Mouse (Mus musculus) spleen, adult 2 months (tissue): ENCODE measurements around the gene Tmem189. TPM values are rescaled to one million over a fixed set of nuclear protein-coding genes. Genes with fewer than 3 reads are reported as not detected.

Source experiments
- DNase-seq, 2 experiments: peaks; one replicate each; pipeline versions ENCODE4 v3.0.0 to v3.0.0-alpha.2; 2012 to 2021; ENCODE audit warnings: low spot score in 2 of 2, low read depth in 1 of 2
- H3K27ac ChIP-seq: fragments of 200-500 bp; 2 replicates; pipeline ENCODE4 v1.5.1; 2012; ENCODE audit warnings: low read length, inconsistent platforms; ENCODE audit not compliant: insufficient read depth
- H3K27me3 ChIP-seq: fragments of 200-500 bp; 2 replicates; pipeline ENCODE4 v1.6.1; 2012; ENCODE audit warnings: mild to moderate bottlenecking, moderate library complexity, low read length, inconsistent platforms; ENCODE audit not compliant: control insufficient read depth, insufficient read depth
- H3K36me3 ChIP-seq: fragments of 200-500 bp; 2 replicates; pipeline ENCODE4 v1.6.1; 2012; ENCODE audit warnings: mild to moderate bottlenecking, low read length, inconsistent platforms; ENCODE audit not compliant: control insufficient read depth, insufficient read depth
- H3K4me1 ChIP-seq: fragments of 200-500 bp; 2 replicates; pipeline ENCODE4 v1.6.1; 2011; ENCODE audit warnings: inconsistent platforms; ENCODE audit not compliant: control insufficient read depth, insufficient read depth, insufficient read length
- H3K4me3 ChIP-seq: fragments of 200-500 bp; 2 replicates; pipeline ENCODE4 v1.5.1; 2011; ENCODE audit warnings: mild to moderate bottlenecking, inconsistent platforms; ENCODE audit not compliant: insufficient read depth, insufficient read length; ENCODE audit errors: extremely low read depth
- CTCF ChIP-seq: fragments of 200-500 bp; IDR thresholded peaks from 2 replicates; pipeline ENCODE4 v1.5.1; 2011; ENCODE audit warnings: mild to moderate bottlenecking, inconsistent platforms; ENCODE audit not compliant: insufficient read depth, insufficient read length, insufficient replicate concordance; ENCODE audit errors: extremely low read depth
- POLR2A ChIP-seq: fragments of 200-500 bp; IDR thresholded peaks from 2 replicates; pipeline ENCODE4 v1.6.1; 2011; ENCODE audit warnings: low read depth, low read length, inconsistent platforms
- whole genome bisulfite sequencing: fragments of 180-500 bp; shearing (Covaris S2); methylation state at CpG from one replicate; pipeline ENCODE4 v1.1.7; 2018; 5-methylcytosine and 5-hydroxymethylcytosine counted together
- polyA plus RNA-seq: library from polyadenylated mRNA; depleted of rRNA; stranded (reverse); fragments of >200 nt; gene quantifications from 2 replicates; pipeline ENCODE4 v1.2.3, GENCODE M21; 2012

Gene Tmem189
- polyA plus RNA-seq, 1 experiment, result 90.7 TPM

DNA sequence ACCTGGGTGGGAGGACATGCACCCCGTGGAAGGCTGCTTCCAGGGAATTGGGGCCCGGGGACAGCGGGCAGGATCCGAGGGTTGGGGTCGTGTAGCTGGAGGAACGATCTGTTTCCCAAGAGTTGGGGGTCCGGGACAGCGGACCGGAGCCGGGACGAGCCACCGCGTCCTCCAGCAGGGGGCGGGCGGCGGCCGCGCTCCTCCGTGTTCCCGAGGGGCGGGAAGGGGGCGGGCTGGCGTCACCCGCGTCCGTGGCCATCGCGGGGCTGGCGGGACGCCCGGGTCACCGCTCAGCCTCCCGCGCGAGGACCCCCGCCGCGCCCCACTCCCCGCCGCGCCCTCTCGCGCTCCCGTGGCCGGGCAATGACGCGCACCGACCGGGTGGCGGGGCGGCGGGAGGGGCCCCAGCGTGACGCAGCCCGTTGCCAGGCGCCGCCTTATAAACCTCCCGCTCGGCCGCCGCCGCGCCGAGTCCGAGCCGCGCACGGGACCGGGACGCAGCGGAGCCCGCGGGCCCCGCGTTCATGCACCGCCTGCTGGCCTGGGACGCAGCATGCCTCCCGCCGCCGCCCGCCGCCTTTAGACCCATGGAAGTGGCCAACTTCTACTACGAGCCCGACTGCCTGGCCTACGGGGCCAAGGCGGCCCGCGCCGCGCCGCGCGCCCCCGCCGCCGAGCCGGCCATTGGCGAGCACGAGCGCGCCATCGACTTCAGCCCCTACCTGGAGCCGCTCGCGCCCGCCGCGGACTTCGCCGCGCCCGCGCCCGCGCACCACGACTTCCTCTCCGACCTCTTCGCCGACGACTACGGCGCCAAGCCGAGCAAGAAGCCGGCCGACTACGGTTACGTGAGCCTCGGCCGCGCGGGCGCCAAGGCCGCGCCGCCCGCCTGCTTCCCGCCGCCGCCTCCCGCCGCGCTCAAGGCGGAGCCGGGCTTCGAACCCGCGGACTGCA, 847 bp downstream of the Tmem189 start, which contains the start of gene Cebpb:
Gene Cebpb, plus strand, starts transcription at position 418 of the 954 bp plus-strand sequence.
- WGBS, result under 1% methylated on average over 94 of the region's 147 CpGs
- TF ChIP-seq POLR2A, result peak; percentile 48
- TF ChIP-seq CTCF, result peak; percentile 68; the same call in 1 of the 2 replicates
- Histone ChIP-seq H3K27me3 (no peaks in the 10 kb centered on the region; the same call in 1 of the 2 replicates), H3K27ac (peak within 1 kb of the TSS; percentile 83), H3K4me3 (peak within 1 kb of the TSS; percentile 78), H3K4me1 (peaks cover 3% of the 10 kb centered on the region; the same call in 1 of the 2 replicates), H3K36me3 (no peaks in the 10 kb centered on the region)
- peak in 1 of 2 experiments; percentile 70 for DNase-seq

DNA sequence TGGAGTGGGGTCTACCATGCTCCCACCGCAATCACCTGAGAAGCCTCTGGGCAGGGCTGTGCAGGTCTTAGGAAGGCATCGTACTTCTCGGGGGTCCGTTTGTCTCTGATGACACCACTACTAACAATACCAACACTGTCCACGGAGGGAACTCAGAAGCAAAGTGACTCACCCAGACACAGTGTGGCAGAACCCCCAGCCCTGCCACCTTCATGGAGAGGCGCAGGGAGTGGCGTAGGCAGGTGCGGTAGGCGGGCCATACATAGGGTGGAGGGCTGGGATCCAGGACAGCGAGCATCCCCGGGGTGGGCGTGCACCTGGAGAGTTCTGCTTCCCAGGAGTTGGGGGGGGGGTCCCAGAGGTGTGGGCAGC, 1.5 kb downstream of the Tmem189 start:
- Histone ChIP-seq H3K27me3 (no peaks in the 10 kb centered on the region; the same call in 1 of the 2 replicates), H3K27ac (no peak overlapping the region), H3K36me3 (no peaks in the 10 kb centered on the region), H3K4me3 (no peak overlapping the region; the same call in 1 of the 2 replicates), H3K4me1 (peaks cover 3% of the 10 kb centered on the region; the same call in 1 of the 2 replicates)
- WGBS, result 67% methylated on average over 12 of the region's 12 CpGs
- DNase-seq, result no peak
- no peak for TF ChIP-seq CTCF

DNA sequence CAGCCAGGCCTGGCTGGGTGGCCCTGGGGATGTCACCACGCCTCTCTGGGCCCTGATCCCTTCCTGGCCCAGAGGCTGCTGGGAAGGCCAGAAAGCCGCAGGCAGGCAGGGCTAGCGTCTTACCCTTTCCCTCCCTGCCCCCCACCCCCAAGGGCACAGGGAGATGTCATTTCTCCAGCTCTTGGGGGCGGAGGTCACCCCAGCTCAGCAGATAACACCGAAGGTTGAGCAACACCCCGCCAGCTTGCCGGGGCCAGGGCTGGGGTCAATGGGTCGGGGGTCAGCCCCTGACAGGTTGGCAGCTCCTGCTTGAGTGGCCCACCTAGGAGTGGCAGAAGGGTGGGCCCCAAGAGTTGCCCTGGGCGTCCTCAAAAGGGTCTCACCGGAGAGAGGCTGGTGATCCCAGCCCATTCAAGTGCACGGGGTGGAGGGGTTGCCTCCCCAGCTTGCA, 1.9 kb downstream of the Tmem189 start:
- H3K27ac ChIP-seq, result no peak overlapping the region
- WGBS, result 73% methylated on average over 11 of the region's 11 CpGs
- no peak for DNase-seq
- H3K36me3 ChIP-seq, result no peaks in the 10 kb centered on the region
- no peak overlapping the region for H3K4me3 ChIP-seq
- no peaks in the 10 kb centered on the region; the same call in 1 of the 2 replicates for H3K27me3 ChIP-seq
- peaks cover 3% of the 10 kb centered on the region; the same call in 1 of the 2 replicates for H3K4me1 ChIP-seq
- TF ChIP-seq POLR2A (no peak), CTCF (no peak)

GRCm38 (mm10) chr2:167687250-167687586, 2.4 kb downstream of the Tmem189 start:
- Histone ChIP-seq H3K27ac (no peak overlapping the region), H3K36me3 (no peaks in the 10 kb centered on the region), H3K4me3 (no peak overlapping the region), H3K4me1 (peaks cover 3% of the 10 kb centered on the region; the same call in 1 of the 2 replicates), H3K27me3 (no peaks in the 10 kb centered on the region; the same call in 1 of the 2 replicates)
- TF ChIP-seq POLR2A (no peak), CTCF (no peak)
- 92% methylated on average over 4 of the region's 4 CpGs for WGBS
- DNase-seq, result no peak

DNA sequence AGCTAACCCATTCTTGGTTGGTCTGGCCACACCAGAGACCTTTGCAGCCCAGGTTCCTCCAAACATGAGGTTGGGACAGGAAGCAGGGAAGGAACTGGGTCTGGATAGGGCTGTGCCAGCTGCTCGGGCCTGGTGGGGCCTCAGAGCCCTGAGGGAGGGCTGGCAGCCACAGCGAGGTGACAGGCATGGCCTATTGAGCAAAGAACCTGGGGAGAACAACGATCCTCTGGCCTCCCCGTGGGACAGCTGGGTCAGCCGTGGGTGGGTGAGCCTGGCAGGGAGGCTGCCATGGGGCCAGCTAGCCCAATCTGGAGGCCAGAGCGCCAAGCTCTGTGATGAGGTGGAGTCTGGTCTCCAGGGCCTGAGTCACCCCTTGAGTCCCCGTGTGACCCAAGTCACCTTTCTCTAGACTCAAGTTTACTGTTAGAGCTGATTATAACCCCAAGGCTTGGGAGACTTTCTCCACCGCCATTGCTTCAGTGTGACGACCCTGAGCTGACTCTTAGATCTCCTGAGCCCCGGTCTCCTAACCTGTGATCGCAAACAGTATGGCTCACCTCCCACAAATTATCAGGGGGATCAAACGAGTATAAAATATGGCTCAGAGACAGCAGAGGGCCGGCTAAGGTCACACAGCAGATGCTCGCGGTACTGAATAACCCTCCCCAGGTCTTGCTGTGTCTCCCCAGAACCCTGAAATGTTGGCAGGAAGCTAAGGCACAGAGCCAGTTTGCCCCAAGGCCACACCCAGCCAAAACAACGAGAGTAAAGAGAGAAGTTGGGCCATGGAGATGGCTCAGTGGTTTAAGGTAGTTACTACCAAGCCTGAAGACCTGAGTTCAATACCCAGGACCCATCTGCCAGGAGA, 3.0 kb downstream of the Tmem189 start:
- Histone ChIP-seq H3K27ac (no peak overlapping the region), H3K4me3 (no peak overlapping the region), H3K36me3 (no peaks in the 10 kb centered on the region), H3K4me1 (peaks cover 3% of the 10 kb centered on the region; the same call in 1 of the 2 replicates), H3K27me3 (no peaks in the 10 kb centered on the region; the same call in 1 of the 2 replicates)
- 53% methylated on average over 16 of the region's 16 CpGs for WGBS
- TF ChIP-seq POLR2A (no peak), CTCF (no peak)
- no peak for DNase-seq

DNA sequence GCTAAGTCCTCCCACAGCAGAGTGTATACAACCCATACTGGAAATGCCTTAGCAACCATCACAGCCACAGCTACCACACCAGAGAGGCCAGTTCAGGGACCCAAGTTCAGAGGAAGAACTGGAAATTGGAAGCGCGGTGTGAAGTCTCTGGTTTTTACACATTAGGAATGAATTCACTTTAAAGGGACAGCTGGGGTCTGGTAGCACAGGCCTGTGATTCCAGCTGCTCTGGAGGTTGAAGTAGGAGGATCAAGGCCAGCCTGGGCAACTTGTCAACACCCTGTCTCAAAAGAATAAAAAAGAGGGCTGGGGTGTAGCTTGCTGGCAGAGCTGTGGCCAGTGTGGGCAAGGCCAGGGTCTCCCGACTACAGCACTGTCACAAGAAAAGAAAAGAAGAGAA, 3.8 kb downstream of the Tmem189 start:
- TF ChIP-seq CTCF (no peak), POLR2A (no peak)
- DNase-seq, result no peak
- H3K27ac ChIP-seq, result no peak overlapping the region
- H3K36me3 ChIP-seq, result no peaks in the 10 kb centered on the region
- no peak overlapping the region for H3K4me3 ChIP-seq
- WGBS, result 89% methylated on average over 3 of the region's 3 CpGs
- no peaks in the 10 kb centered on the region; the same call in 1 of the 2 replicates for H3K27me3 ChIP-seq
- peaks cover 3% of the 10 kb centered on the region; the same call in 1 of the 2 replicates for H3K4me1 ChIP-seq
